Mouse (Mus musculus): ENCODE results near the gene Tex33.

The Tex33 gene

DNA sequence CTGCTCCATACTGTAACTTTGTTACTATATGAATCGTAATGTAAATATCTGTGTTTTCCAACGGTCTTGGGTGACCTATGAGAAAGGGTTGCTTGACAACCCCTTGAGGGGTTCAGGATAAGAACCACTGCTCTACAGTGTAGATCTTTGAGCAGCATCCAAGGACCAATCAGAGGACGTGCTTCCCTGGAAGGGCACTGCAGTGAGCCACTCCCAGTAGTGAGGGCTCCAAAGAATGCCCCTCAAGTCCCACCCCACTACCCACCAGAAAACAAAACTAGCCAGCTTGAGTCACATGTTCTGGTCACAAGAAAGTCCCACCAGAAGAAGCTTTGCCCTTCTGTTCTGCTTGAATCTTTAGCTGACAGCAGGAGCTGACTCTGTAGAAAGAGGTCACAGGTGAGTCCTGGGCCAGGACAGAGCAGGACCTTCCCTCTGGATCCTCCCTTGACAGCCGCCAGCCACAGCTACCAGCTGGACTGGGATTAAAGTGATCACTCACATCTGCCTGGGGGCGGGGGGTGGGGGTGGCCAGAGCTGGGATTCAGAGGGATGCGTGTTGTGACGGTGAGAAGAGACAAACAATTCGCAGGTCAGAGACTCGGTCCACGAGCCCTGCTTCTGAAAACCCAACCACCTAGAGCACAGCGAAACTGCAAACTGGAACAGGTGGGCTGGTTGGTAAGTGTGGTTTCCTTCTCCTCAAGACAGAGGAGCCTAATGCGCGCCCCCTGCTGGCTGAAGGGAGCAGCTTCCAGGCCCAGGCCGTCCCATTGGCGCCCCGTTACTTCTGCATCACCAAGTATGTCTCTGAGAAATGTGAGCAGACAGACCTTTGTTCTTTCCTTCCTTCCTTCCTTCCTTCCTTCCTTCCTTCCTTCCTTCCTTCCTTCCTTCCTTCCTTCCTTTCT is 26.6 kb upstream of the Tex33 start:
- in situ Hi-C loops (cut with MboI; ENCODE audit: low pct_unique_long_range_greater_than_20kb in 1 of 2, low sequenced_read_pairs in 2 of 2, unreplicated experiment in 1 of 2): no loop called here

DNA sequence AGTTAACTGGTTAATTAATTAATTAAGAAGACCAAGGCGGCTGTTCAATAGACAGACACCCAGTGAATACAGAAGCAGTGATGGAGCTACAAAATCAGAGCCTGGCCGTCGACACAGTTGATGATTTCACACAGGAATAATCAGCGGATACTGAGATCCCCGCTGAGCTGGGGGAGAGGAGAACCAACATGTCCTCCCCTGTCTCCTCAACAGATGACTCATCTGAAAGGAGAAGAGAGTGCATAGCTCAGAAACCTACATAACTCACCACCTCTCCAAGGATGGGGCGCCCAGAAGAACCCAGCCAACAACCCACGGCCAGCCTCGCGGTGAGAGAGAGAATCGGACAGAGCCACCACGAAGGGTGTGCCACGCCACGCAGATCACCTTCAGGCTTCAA is 24.7 kb upstream of the Tex33 start:
- in situ Hi-C loops (cut with MboI; ENCODE audit: low pct_unique_long_range_greater_than_20kb in 1 of 2, low sequenced_read_pairs in 2 of 2, unreplicated experiment in 1 of 2): no loop called here

DNA sequence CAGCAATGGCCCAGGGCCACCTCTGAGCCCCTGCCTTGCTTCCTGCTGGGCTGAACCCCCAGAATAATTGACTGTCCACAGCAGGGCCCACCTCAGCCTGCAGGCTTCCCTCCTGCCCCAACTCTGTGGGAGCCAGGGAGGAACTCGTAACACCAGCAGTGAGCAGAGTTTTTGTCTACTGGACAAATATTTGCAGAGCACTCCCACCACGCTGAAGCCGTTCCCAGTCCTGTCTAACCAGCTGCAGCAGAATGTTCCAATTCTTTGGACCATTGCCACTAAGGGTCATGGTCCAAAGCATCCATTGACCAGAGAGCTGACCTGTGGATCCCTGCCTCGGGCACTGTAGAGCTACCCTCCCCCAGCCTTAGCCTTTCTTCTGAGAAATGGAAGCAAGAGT is 21.2 kb upstream of the Tex33 start:
- in situ Hi-C loops (cut with MboI; ENCODE audit: low pct_unique_long_range_greater_than_20kb in 1 of 2, low sequenced_read_pairs in 2 of 2, unreplicated experiment in 1 of 2): no loop called here

DNA sequence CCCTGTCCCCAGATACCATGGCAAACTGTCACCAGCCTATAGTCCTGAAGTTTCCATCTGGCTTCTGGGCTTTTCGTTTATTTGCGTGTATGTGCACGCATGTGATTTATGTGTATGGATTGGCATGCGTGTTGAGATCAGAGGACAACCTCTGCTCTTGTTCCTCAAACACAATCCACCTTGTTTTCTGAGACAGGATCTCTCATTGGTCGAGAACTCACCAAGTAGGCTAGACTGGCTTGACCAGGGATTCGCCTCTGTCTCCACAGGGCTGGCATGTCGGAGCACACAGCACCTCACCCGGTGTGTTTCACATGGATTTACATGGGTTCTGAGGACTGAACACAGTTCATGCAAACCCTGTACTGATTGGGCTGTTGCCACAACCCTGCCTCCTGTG is 18.4 kb upstream of the Tex33 start:
- in situ Hi-C loops (cut with MboI; ENCODE audit: low pct_unique_long_range_greater_than_20kb in 1 of 2, low sequenced_read_pairs in 2 of 2, unreplicated experiment in 1 of 2): no loop called here

DNA sequence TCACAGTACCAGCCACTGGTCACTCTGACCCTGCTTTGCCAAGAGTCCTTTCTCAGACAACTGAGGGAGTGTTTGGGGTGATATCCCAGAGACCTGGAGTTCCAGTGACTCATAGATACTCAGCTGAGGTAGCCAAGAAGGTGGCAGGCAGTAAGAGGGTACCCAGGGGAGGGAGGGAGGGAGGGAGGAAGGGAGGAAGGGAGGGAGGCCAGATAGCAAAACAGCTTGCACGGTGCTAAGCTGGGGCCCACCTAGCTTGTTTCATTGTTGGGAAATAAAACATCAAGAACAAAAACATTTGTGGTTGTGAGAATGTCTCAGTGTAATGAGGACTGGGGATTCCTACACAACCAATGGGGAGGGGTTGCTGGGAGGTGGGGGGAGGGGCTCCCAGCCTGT is 18.0 kb upstream of the Tex33 start:
- in situ Hi-C loops (cut with MboI; ENCODE audit: low pct_unique_long_range_greater_than_20kb in 1 of 2, low sequenced_read_pairs in 2 of 2, unreplicated experiment in 1 of 2): no loop called here

DNA sequence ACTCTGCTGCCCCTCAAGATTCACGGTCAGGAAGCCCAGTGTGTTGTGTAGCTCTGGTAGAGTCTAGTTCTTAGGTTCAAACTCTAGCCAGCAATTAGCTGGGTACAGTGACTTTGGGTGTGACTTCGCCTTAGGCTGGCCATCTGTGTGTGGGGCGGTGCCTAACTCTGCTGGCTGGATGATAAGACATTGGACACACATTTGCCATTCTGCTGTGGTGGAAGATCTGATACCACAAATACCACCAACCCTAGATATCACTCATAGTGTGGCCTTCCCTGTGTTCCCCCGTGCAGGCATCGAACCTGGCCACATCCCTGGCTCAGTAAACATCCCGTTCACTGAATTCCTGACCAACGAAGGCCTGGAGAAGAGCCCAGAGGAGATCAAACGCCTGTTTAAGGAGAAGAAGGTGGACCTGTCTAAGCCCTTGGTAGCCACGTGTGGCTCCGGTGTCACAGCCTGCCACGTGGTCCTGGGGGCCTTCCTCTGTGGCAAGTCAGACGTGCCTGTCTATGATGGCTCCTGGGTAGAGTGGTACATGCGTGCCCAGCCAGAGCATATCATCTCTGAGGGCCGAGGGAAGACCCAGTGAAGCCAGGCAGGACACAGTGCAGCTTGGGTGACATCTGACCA is 17.5 kb upstream of the Tex33 start:
- in situ Hi-C loops (cut with MboI; ENCODE audit: low pct_unique_long_range_greater_than_20kb in 1 of 2, low sequenced_read_pairs in 2 of 2, unreplicated experiment in 1 of 2): no loop called here

DNA sequence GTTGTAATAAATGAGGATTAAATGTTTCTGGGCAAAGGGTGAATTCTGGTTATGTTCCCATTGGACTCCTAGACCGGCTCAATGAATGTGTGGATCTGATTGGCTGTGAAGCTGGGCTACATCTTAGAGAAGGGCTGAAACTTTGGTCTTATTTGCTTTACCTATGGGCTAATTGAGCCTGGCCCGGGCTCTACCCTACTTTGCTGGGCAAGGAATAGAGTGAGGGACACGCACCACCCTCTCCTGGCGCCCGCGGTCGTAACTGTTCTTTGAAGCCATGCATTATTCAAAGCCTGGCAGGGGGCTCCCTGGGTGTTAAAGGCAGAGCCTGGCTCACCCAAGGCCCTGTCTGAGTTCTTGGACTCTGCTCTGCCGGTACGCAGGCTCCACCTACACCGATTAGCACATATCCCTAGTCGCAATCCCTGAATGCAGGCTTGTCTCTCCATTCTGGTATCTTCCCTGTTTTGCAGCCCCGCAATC is 13.9 kb upstream of the Tex33 start:
- in situ Hi-C loops (cut with MboI; ENCODE audit: low pct_unique_long_range_greater_than_20kb in 1 of 2, low sequenced_read_pairs in 2 of 2, unreplicated experiment in 1 of 2): no loop called here

DNA sequence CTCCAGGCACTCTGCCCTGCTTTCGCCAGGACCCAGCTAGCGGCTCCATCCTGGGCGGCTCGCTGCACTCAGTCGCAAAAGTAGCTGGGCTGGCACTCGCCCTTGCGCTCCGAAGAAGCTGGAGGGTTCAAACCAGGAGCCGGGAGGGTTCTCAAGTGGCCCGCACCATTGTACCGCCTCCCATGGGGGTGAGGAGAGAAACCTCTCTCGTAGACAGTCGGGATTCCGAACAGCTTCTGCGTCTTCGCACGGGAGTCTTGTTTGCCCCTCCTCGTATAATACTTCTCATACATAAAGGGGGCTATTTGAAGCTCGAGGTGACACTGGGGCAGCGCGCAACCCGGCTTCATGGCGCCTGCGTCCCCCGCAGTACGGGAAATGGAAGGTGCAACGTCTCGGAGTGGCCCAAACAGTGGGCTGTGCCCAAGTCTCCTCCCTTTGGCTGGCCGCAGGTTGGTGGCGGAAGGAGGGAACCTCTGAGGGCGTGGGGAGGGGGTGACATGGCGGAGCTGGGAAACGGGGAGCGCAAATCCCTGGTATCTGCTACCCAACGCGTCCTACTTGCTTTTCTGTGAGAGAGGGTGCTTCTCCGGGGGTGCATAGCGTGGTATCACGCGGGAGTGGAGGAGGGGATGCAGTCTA is 10.7 kb upstream of the Tex33 start, which contains the start of gene Mpst:
Gene Mpst (plus strand): TSS at position 124 of the 642 bp plus-strand sequence.
- in situ Hi-C loops (cut with MboI; ENCODE audit: low pct_unique_long_range_greater_than_20kb in 1 of 2, low sequenced_read_pairs in 2 of 2, unreplicated experiment in 1 of 2): no loop called here

DNA sequence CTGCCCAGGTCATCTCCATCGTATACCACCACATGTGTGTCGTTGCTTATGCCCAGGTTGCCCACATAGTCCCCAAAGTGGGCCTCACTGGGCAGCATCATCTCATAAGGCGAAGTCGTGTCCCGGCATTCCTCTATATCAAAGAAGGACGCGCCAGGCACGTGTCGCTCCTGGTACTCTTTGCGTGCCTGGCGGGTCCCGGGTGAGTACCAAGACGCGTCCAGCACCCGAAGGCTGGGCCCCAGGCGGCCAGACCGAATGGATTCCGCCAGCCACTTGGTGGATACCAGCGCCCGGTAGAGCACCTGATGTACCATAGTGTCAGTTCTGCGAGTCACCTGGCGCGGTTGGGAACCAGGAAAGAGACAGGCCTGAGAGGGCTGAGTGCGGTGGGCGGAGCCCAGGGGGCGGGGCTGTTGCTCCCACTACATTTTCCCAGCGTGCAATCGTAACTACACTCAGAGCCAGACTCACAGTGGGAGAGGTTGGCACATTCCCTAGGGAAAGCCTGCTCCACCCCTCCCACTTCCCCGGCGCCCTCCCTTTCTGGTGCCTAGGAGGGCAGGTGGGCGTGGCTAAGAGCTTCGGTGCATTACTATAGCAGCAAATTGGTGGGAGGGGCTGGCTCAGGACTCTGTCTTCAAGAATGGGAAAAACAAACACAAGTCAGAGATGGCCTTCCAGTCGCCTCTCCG is 10.0 kb upstream of the Tex33 start, which contains the start of gene Tst:
Gene Tst (minus strand): TSS at position 391 of the 695 bp plus-strand sequence.
- in situ Hi-C loops (cut with MboI; ENCODE audit: low pct_unique_long_range_greater_than_20kb in 1 of 2, low sequenced_read_pairs in 2 of 2, unreplicated experiment in 1 of 2): no loop called here

DNA sequence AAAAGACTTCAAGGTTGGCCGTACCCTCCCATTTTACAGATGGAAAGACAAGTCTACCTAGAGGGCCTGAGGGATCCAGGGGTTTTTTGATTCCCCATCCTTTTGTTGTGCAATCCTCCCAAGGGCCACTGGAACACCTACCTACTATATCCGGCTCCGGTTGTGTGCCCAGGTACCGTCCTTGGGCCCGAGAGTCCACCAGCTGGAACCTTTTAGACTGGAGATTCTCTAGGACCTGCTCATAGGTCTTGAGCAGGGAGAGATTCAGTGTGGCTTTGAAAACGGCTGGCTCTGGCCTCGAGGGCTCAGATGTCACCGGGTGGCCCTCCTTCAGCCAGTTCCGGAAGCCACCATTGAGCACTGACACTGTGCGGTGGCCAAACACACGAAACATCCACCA is 9.4 kb upstream of the Tex33 start:
- in situ Hi-C loops (cut with MboI; ENCODE audit: low pct_unique_long_range_greater_than_20kb in 1 of 2, low sequenced_read_pairs in 2 of 2, unreplicated experiment in 1 of 2): no loop called here

DNA sequence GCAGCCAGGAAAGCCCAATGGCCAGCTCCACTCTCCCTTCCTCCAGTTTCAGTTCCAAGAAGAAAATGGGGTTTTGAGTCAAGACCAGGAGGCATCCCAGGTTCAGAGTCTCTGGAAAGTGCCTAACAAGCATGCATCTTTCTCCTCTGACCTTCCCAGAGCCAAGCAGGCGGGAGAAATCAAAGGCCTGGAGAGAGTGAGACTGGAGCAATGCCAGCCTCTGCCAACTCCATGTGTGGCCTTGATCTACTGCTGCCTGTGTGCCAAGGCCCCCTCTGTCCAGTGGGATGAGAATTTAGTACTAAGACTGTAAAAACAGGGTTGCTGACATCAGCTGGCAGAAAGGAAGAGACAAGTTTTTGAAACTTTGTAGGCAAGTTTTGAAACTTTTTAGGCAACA is 8.2 kb upstream of the Tex33 start:
- in situ Hi-C loops (cut with MboI; ENCODE audit: low pct_unique_long_range_greater_than_20kb in 1 of 2, low sequenced_read_pairs in 2 of 2, unreplicated experiment in 1 of 2): no loop called here

DNA sequence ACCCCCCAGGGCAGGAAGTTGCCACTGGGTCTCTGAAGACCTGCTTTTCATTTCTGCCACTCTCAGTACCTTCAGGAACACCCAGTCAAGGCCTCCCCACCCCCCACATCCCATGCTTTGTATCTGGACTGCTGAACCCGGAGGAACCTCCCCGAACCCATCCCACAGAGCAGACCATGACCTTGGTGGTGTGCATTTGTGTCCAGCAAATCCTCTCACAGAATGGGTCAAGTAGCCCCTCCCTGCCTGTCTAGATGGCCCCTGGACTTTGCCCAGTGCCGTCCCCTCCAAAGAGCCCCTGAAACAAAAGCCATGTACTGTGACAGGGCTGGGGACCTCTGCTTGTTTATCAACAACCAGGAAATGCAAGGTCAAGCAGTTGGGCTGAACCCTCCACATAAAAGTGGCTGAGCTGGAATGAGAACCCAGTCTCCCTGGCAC is 7.6 kb upstream of the Tex33 start:
- in situ Hi-C loops (cut with MboI; ENCODE audit: low pct_unique_long_range_greater_than_20kb in 1 of 2, low sequenced_read_pairs in 2 of 2, unreplicated experiment in 1 of 2): no loop called here

DNA sequence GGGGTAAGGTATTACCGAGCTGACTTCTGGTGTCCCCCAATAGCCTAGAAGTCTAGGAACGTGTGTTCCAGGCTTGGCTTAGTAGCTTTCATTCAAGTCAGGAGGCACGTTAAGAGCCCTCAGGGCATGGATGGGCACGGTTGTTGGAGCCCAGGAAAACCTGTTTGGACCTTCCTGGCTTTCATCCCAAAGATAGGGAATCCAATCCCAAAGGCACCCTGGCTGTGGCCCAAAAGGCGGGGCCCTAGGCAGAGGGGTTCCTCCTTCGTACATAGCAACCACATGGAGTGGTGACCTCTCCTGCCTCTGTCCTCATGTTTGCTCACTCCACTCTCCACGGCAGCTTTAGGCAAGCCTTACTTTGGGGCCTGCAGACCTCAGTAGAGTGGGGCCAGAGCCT is 6.7 kb upstream of the Tex33 start:
- in situ Hi-C loops (cut with MboI; ENCODE audit: low pct_unique_long_range_greater_than_20kb in 1 of 2, low sequenced_read_pairs in 2 of 2, unreplicated experiment in 1 of 2): no loop called here

DNA sequence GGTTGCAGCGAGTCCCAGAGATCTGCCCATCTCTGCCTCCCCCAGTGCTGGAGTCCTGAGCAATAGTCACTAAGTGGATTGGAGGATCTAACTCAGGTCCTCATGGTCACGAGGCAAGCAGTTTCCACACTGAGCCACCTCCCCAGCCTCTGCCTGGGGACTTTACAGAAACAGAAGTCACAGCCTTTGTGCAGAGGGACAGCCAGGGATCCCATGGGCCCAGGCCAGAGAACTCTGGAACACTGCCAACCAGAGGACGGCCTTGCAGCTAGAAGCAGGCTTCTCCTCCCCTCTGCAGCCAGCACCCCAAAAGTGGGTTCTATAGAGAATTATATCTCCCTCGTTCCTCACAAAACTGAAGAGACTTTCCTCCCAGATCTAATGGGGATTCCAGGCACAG is 6.2 kb upstream of the Tex33 start:
- in situ Hi-C loops (cut with MboI; ENCODE audit: low pct_unique_long_range_greater_than_20kb in 1 of 2, low sequenced_read_pairs in 2 of 2, unreplicated experiment in 1 of 2): no loop called here

DNA sequence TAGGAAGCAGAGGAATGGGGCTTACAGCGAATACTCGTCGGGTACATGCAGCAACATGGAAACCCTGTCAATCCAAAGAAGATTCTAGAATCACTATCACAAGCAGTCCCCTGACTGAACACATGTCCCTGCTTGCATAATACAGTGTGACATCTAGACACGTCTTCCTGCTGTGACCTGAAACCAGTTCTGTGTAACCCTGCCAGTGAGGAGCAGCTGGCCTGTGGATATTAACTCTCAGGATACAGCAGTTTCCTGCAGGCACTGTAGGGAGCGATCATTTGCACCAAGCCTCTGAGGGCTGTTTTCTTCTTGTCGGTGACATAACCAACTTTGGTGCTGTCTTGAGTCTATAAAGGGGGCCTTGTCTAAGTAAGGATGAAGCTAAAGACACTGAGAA is 5.6 kb upstream of the Tex33 start:
- in situ Hi-C loops (cut with MboI; ENCODE audit: low pct_unique_long_range_greater_than_20kb in 1 of 2, low sequenced_read_pairs in 2 of 2, unreplicated experiment in 1 of 2): no loop called here

DNA sequence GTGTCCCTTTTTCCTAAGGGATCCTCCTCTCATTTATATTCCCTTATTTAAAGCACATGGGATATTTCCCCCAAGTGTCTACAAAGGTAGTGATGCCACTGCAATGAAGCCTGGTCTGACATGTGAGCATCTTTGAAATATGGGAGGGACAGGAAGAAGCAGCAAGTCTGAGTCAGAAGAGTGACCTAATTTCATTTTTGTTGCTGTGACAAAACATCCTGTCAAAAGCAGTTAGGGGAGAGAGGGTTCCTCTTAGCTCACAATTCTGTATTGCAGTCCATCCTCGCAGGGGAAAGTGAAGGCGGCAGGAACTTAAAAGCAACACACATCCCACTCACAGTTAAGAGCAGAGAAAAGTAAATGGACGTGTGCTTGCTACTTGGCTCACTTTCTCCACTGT is 4.9 kb downstream of the Tex33 start:
- in situ Hi-C loops (cut with MboI; ENCODE audit: low pct_unique_long_range_greater_than_20kb in 1 of 2, low sequenced_read_pairs in 2 of 2, unreplicated experiment in 1 of 2): no loop called here

DNA sequence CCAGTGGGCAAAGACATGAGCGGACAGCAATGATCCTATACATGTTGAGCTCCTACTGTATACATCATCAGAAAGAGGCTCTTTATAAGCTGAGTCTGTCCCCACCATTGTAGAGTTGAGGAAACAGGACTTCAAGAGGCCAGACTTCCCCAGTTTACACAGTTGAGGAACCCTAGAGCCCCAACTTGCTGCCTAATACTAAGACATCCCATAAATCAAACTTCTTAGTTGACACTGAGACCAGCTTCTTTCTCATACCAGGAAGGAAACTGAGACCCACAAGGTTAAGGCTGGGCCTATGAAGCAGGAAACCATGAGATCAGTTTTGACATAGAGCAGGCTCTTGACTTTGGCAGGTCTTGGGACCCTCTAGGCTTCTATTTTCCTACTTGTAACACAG is 10.1 kb downstream of the Tex33 start:
- in situ Hi-C loops (cut with MboI; ENCODE audit: low pct_unique_long_range_greater_than_20kb in 1 of 2, low sequenced_read_pairs in 2 of 2, unreplicated experiment in 1 of 2): no loop called here

DNA sequence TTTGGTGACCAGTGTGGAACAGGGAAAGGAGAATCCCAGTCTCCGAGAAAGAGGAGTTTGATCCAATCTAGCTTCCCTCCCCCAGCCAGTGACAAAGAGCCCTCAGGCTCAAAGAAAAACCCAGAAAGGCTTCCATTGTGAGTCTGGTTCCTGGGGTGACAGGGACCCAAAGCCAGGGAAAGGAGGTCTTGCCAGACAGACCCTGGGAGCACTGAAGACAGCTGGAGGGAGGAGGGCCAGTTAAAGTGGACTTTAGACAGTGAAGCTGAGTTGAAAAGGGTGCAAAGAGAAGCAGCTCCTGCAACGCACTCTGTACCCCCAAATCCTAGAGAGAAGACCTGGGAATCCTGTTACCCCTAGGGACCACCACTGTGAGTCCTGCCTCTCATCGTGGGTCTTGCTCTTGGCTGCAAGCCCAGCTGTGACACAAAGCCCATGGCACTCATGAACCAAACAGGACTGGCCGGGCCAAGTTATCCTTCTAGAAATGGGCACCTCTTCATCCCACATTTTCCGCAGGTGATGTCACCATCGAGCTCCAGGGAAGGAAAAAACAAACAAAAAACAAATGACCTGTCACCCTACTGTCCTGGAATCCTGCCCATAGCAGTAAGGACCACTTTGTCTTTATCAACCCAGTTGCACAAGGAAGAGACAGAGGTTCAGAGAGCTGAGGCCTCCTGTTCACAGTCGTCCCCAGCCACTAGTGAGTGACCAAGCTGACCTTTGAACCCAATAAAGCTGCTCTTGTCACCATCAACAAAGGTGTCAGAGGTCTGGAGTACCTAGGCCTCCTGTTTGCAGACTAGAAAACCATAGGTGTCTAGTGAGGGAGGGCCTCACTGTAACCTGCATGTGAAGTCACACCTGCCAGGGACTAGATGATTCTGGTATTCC is 11.2 kb downstream of the Tex33 start:
- in situ Hi-C loops (cut with MboI; ENCODE audit: low pct_unique_long_range_greater_than_20kb in 1 of 2, low sequenced_read_pairs in 2 of 2, unreplicated experiment in 1 of 2): no loop called here

Measured in mouse embryonic stem cell (cell line).